Mouse (Mus musculus): Measurements from ENCODE around the gene Asb10.

- TF ChIP-seq EP300 (IDR thresholded peaks at IDR 0.05; ENCODE audit: low read depth) (no peak), CTCF (IDR thresholded peaks at IDR 0.05; ENCODE audit: low read depth) (no peak)
Measured at GRCm38 (mm10) chr5:24576801-24577182, 36.0 kb upstream of the Asb10 start.

Measured in heart, postnatal 0 days (tissue).